Mouse (Mus musculus) kidney, postnatal 4 days (tissue): ENCODE measurements at regions not wholly inside any gene's neighbourhood (a gene's known extent, or its start where the extent isn't known, plus 50 kb on each side); places are given as distances from the start of the nearest gene placed in this dataset.
"Not testable (repeated sequence)": the region's sequence is repeated elsewhere in the genome, so short reads cannot be mapped to it uniquely, and the experiment has no call there.

Experiments
- DNase-seq, 2 experiments: peaks; one replicate each; pipeline ENCODE4 v3.0.0; 2021; ENCODE audit warnings: mixed read lengths in 2 of 2

DNA sequence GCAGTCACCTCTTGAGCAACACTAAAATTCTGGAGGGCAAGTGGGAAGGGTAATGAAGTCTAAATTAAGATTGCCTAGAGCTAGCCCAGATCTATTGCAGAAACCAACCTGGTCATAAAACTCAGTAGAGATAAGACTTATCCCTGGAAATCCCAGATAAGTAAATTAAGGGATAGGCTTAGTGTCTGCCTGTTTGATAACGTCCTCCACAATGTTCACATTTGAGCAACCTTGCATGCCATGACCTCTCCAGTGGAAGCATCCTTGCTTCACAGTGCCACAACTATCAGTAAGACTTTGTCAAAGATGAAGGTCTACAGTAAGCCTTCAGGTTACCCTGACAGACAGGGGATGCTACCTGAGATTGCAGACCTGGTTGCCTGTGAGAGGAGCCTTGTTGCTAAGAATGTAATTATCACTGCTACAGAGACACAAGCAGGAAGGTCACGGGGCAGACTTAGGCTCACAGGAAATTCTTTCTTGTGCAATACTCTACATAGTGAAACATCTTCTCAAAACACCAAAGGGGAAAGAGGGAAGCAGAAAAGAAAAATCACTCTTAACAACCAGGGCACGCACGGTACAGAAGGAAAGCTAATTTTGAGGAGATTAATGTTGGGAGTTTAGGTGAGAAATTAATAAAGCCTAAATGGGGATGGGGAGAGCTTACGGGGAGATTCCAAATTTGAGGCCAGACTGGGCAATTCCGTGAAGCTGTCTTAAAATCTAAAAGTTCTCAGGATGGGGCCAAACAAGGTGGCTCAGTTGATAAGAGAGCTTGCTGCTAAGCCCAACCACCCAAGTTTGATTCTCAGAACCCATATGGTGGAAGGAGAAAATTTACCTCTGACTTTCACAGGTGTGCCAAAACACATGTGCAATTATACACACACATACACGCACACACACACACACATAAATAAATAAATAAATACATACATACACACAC lies 56.9 kb upstream of the Prdm9 start:
- no peak for DNase-seq

DNA sequence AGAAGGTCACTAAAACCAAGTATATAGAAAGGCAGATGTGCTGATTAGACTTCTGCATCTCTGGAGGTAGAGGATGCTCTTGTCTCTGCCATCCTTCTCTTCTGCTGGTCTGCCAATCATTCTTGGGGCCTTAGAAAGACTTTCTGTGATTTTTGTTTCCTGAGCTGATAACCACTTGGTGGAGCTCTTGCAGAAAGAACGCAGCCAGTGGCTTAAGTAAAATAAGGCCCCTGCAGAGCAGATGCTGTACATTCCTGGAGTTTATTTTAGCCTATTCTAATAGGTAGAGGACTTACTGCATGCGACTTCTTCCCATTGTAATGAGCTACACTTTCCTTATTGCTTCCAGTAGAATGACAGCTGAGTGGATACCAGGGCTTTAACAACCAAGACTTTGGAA lies 58.8 kb upstream of the Prdm9 start:
- DNase-seq, result peak; percentile 18 to 25

DNA sequence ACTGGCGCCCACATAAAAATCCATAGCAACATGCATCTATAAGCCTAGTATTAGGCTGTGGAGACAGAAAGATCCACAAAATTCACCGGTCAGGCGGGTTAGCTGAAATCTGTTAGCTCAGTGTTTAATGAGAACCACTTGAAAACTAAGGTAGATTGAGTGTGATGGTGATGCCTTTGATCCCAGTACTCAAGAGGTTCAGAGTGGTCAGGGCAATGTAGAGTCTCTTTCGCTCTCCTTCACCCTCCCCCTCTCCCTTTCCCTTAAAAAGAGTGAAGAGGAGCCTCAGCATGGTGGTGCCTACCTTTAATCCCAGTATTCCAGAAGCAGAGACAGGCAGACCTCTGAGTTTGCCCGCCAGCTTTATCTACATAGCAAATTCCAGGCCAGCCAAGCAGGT lies 66.6 kb upstream of the Prdm9 start:
- no peak for DNase-seq

DNA sequence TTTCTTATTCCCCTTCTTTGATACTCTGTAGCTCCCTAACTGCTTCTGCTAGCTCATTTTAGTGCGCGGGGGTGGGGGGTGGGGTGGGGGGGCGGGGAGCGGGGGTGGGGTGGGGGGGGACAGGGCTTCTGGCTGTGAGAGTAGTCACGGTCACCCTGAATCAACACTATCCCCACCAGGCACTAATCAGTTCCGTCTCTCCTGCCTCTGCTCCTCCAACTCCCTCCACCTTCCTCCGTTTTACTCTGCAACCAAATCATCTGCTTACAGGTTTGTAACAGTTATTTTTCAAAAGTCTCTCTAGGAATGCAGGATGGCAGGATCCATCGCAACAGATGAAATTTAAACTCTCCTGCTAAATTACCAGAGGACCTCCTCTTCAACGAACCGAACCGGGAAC lies 67.5 kb upstream of the Prdm9 start:
- no peak for DNase-seq

DNA sequence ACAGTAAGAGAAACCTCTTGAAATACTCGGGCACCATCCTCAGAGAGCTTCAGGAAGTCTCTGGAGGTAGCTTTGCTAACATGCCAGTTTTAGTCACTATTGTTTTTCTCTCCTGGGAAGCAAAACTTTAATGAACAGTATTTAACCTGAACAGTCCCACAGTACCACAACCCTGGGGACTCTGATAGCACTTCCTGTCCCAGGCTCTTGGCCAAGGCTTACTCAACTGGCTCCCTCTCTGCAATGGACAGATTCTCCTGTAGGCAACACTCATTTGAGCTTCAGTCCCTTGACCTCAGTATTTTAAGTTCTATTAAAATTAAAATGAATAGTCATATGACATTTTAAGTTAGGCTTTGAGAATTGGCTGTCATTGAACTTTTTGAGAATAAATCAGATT lies 67.9 kb upstream of the Prdm9 start:
- no peak for DNase-seq

DNA sequence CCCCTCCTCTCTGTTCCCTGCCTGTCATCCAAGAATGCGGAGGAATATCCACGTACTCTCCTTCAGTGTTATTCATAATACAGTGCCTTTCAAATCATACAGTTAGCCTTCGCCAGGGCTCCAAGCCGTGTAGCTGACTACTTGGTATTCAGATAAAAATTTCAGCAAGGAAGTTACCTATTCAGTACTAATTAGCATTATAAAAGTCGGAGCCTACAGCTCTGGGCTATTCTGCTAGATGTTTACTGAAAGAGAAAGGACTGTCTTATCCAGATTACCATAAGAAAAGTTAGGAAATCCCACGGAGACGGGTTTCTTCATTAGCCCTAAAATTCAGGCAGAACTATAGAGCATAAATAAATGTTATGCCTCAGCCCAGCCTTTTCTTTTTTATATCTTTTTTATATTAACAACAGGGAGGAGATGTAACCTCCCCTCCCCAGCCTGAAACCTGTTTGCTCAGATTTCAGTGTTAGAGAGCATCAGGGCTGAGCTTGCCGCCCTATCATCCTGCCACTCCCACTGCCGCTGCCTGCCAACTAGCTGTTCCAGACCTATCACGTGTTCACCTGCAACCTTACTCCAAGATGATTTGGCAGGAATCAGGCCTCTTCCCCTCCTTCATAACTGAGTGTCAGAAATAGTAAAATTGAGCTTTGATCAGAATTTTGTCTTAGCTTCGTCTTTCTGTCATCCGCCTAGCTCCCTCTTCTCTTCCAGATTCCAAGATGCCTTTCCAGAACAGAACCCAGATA lies 65.5 kb upstream of the Chd1 start:
- DNase-seq, result not testable (repeated sequence)

DNA sequence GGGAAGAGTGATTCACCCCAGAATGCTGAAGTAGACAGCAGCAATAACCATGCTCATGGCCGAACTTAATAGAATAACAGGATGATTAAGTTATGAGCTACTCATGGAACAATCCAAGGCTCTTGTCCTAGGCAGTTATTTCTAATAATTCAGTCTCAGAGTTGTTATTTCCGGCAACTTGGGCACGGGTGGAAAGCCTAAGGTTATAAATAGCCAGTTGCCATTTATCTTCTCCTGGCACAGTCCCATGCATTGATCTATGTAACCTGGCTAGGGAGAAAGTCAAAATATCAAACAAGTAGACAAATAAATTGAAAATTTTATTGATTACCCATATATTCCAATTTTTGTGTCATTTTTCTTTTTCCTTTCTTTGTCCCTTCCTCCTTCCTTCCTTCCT lies 64.0 kb upstream of the Chd1 start:
- no peak for DNase-seq

DNA sequence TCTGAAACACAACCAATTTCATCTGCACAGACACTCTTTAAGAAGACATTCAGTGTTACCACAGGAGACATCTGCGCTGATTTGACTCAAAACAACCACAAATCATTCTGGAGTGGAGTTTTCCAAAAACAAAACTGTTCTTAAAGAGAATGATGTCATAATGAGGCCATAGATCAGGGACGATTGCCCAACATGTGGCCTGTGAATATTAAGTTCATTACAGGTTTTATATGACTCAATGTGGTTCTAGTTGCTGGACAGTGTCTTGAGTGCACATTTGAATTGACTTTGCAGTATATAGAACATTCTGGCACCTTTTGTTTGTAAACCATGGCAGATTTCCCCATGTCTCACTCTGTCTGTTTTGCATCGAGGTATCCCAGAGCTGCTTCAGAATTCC lies 63.0 kb upstream of the Chd1 start:
- no peak for DNase-seq

DNA sequence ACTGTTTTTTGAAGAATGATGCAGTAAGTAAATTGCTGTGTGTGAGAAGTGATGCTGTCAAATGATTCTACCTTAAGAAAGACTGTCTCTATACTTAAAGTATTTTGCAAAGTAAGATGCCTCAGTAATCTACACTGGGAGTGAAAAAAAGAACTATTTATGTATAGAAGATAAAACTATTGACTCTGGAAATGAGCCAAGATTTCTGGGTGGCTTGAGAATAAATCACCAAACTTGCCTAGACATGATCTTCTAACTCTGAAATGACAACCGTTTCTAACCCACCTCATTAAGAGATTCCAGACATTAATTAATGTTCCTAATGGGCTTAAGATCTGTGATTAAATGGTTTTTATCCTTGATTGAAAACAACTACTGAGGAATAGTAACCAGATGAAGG lies 58.0 kb upstream of the Chd1 start:
- no peak for DNase-seq

DNA sequence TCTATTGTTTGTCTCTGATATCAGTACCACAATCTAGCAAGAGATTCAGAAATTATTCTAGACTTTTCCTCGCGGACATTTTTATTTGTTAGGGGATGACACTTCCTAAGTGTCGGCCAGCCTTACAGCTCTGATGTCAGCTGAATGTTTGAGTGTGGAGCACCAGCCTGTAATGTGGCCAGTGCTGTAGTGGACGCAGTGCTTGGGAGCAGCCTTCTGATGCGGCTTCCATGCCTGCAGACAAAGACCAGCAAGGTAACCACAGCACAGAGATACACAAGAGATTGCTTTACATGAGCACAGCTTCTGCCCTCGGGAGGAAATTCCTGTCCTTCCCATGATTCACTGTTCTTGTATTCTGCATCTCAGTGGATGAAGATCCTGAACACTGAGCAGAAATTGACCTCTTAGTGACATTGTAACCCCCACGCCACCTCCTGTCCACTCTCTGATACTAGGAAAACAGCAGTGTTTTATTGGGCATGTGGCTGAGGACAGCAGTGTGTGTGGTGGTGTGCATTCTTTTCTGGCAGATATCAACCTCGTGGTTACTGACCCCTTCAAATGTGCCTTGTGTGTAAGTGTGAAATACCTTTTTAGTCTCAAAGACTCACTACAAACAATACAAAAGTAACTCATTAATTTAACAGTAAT lies 54.6 kb upstream of the Chd1 start:
- no peak for DNase-seq

DNA sequence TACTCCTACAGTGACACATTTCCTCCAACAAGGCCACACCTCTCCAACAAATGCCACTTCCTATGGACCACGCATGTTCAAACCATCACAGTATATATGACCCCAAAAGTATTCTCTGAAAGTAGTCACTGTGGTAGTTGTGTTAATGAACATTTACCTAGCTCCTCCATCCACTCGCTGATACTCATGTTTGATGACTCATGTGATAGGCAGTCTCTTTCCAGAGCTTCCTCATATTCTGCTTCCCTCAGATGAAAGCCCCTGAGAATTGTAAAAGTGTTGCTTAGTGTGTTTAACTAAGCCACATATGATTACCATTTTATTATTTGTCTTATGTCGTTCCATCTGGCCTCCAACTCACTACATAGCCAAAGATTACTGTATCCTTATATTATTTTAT lies 52.9 kb upstream of the Chd1 start:
- DNase-seq, result no peak
